Mouse (Mus musculus) ES-E14 (cell line): ENCODE measurements at regions not wholly inside any gene's neighbourhood (a gene's known extent, or its start where the extent isn't known, plus 50 kb on each side); places are given as distances from the start of the nearest gene placed in this dataset.

ENCODE experiments used
- DNase-seq: peaks from one replicate; pipeline ENCODE4 v3.0.0-alpha.2; 2013; ENCODE audit warnings: low read depth, low spot score
- H3K27ac ChIP-seq: 2 replicates; pipeline ENCODE4 v1.5.1; 2012; ENCODE audit warnings: low read depth, mild to moderate bottlenecking, low read length, moderate library complexity, mixed read lengths; ENCODE audit not compliant: poor library complexity, insufficient read depth, severe bottlenecking
- H3K36me3 ChIP-seq: 2 replicates; pipeline ENCODE4 v1.6.1; 2012; ENCODE audit warnings: mild to moderate bottlenecking, low read length, moderate library complexity, mixed read lengths; ENCODE audit not compliant: control insufficient read depth, poor library complexity, insufficient read depth, severe bottlenecking
- H3K4me1 ChIP-seq, 2 experiments: fragments of 150-350 bp in 1 of 2; sonication (generic) in 1 of 2; 2 replicates each; pipeline ENCODE4 v1.6.1; 2012; ENCODE audit warnings: low read length in 2 of 2, mild to moderate bottlenecking in 1 of 2, mixed read lengths in 1 of 2; ENCODE audit not compliant: control insufficient read depth in 2 of 2, insufficient read depth in 2 of 2, poor library complexity in 1 of 2
- H3K4me3 ChIP-seq, 2 experiments: fragments of 150-350 bp in 1 of 2; sonication (generic) in 1 of 2; 2 replicates each; pipeline ENCODE4 v1.5.1; 2012; ENCODE audit warnings: low read length in 2 of 2, low read depth in 1 of 2, mild to moderate bottlenecking in 1 of 2, mixed read lengths in 1 of 2; ENCODE audit not compliant: insufficient read depth in 1 of 2, poor library complexity in 1 of 2, severe bottlenecking in 1 of 2
- H3K9ac ChIP-seq: 2 replicates; pipeline ENCODE4 v1.6.1; 2012; ENCODE audit warnings: low read depth, mild to moderate bottlenecking, low read length, mixed read lengths; ENCODE audit not compliant: poor library complexity, insufficient read depth, severe bottlenecking
- H3K9me3 ChIP-seq: fragments of 150-350 bp; sonication (generic); 2 replicates; pipeline ENCODE4 v1.6.1; 2012; ENCODE audit warnings: low read depth, mild to moderate bottlenecking, low read length; ENCODE audit not compliant: control insufficient read depth, insufficient read depth
- CHD2 ChIP-seq: IDR thresholded peaks from 2 replicates; pipeline ENCODE4 v1.6.1; 2014; ENCODE audit warnings: mild to moderate bottlenecking, low read depth, low read length, inconsistent platforms
- HCFC1 ChIP-seq: IDR thresholded peaks from 2 replicates; pipeline ENCODE4 v1.6.1; 2012; ENCODE audit warnings: low read length, inconsistent platforms, borderline replicate concordance; ENCODE audit not compliant: insufficient read depth
- MAFK ChIP-seq: IDR thresholded peaks from 2 replicates; pipeline ENCODE4 v1.6.1; 2014; ENCODE audit warnings: mild to moderate bottlenecking, low read depth, low read length, inconsistent platforms; ENCODE audit not compliant: insufficient read depth
- ZC3H11A ChIP-seq: IDR thresholded peaks from 2 replicates; pipeline ENCODE4 v1.6.1; 2012; ENCODE audit warnings: low read depth, mild to moderate bottlenecking, inconsistent platforms, low read length, borderline replicate concordance
- ZNF384 ChIP-seq: IDR thresholded peaks from 2 replicates; pipeline ENCODE4 v1.6.1; 2012; ENCODE audit warnings: low read depth, low read length, inconsistent platforms
- in situ Hi-C, 2 experiments: fragments of 600-800 bp; cut with MboI; formaldehyde crosslinking; loops; one replicate each; pipeline ENCODE4 v1.15.1; 2025; ENCODE audit warnings: low sequenced_read_pairs in 2 of 2, inconsistent platforms in 1 of 2; ENCODE audit not compliant: unreplicated experiment in 2 of 2

DNA sequence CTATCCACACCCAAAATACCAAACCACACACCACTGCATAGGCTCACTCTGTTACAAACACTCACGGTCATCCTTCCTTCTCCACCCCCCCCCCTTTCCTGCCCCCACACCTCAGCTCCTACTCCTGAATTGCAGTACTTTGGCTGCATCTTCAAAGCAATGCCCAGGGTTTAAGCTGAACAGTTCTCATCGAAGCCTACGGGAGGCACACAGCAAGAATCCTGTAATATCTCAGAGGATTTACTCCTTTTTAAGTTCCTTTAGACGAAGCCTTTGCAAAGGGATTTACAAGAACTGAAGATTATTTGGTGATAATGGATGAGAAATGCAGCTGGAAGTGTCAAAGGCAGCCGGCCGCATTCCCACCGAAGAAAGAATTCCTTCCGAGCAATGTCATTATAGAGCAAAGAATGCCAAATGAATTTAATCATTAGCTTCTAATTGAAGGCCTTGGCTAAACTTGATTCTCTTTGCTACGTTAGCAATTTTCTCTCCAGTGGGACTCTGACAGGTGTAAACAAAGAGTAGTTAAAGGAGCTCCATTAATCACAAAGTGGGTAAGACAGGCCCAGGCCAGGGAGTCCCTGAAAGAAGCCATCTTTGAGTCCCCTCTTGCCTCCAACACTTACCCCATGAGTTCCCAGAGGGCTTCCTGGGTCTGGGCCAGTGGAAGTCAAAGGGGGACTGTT lies 180.6 kb upstream of the Rfx3 start:
- Histone ChIP-seq H3K9ac (no peak overlapping the region), H3K4me3 (no peak overlapping the region), H3K27ac (no peak overlapping the region), H3K4me1 (peaks cover 0 to 5% of the 10 kb centered on the region in 2 experiments; a peak in 1 of 4 replicates), H3K36me3 (no peaks in the 10 kb centered on the region), H3K9me3 (no peaks in the 10 kb centered on the region)
- TF ChIP-seq MAFK (no peak), ZC3H11A (no peak), ZNF384 (no peak), HCFC1 (no peak), CHD2 (no peak)
- in situ Hi-C loops: no loop called here
- DNase-seq: no peak

GRCm38 (mm10) chr19:28190250-28190649 lies 179.3 kb upstream of the Rfx3 start:
- H3K36me3 ChIP-seq: no peaks in the 10 kb centered on the region
- H3K4me1 ChIP-seq: peaks cover 0 to 5% of the 10 kb centered on the region in 2 experiments; a peak in 1 of 4 replicates
- H3K9me3 ChIP-seq: no peaks in the 10 kb centered on the region
- DNase-seq: no peak
- TF ChIP-seq ZC3H11A: no peak
- TF ChIP-seq HCFC1: no peak
- no peak overlapping the region for H3K27ac ChIP-seq
- H3K4me3 ChIP-seq: no peak overlapping the region
- in situ Hi-C loops: no loop called here
- no peak overlapping the region for H3K9ac ChIP-seq

GRCm38 (mm10) chr19:28188363-28188762 lies 177.4 kb upstream of the Rfx3 start:
- no peak for TF ChIP-seq ZC3H11A
- no peak for TF ChIP-seq CHD2
- no peak for TF ChIP-seq MAFK
- no peak for TF ChIP-seq HCFC1
- no peak for TF ChIP-seq ZNF384
- Histone ChIP-seq H3K4me1 (peaks cover 0 to 7% of the 10 kb centered on the region in 2 experiments; a peak in 1 of 4 replicates), H3K27ac (no peak overlapping the region), H3K9ac (no peak overlapping the region), H3K9me3 (no peaks in the 10 kb centered on the region), H3K4me3 (no peak overlapping the region), H3K36me3 (no peaks in the 10 kb centered on the region)
- DNase-seq: no peak
- in situ Hi-C loops: no loop called here

GRCm38 (mm10) chr19:28182411-28183182 lies 171.6 kb upstream of the Rfx3 start:
- TF ChIP-seq CHD2: peak; percentile 79
- TF ChIP-seq MAFK: no peak
- TF ChIP-seq HCFC1: no peak
- TF ChIP-seq ZNF384: no peak
- no peak for TF ChIP-seq ZC3H11A

More at GRCm38 (mm10) chr19:28182411-28183182, 171.6 kb upstream of the Rfx3 start:
- H3K36me3 ChIP-seq: no peaks in the 10 kb centered on the region
- H3K9ac ChIP-seq: no peak overlapping the region
- H3K27ac ChIP-seq: peak overlapping the region; percentile 42; the same call in 1 of the 2 replicates
- H3K4me1 ChIP-seq: peaks cover 5 to 8% of the 10 kb centered on the region in 2 experiments; a peak in 2 of 4 replicates
- H3K9me3 ChIP-seq: no peaks in the 10 kb centered on the region
- in situ Hi-C loops: no loop called here
- DNase-seq: peak; percentile 80
- H3K4me3 ChIP-seq: no peak overlapping the region
